Mouse (Mus musculus): ENCODE measurements at regions not wholly inside any gene's neighbourhood (a gene's known extent, or its start where the extent isn't known, plus 50 kb on each side); places are given as distances from the start of the nearest gene placed in this dataset.

- TF ChIP-seq POLR2A (IDR thresholded peaks at IDR 0.05; ENCODE audit: insufficient read depth, low read length) (no peak), EP300 (IDR thresholded peaks at IDR 0.05; ENCODE audit: insufficient read depth, low read depth, low read length) (no peak)
Measured at GRCm38 (mm10) chr15:63446288-63446687, 398.7 kb downstream of the Gsdmc2 start.
